In genomic region chr4:139310171-139310898, GRCm38 (mm10) we compare ENCODE assay signal across 7 mouse cellular contexts. TPM values are rescaled to one million over a fixed set of nuclear protein-coding genes. Genes with fewer than 3 reads are reported as not detected.
DNase-seq lines count a peak whose midpoint lies in the region; ATAC-seq lines count a peak whose summit lies in the region.

Gene Pqlc2 (minus strand): TSS chr4:139310708.
Gene Akr7a5 (plus strand): TSS chr4:139310744.

- H3K27ac ChIP-seq in intestine, embryonic 15.5 days: peak within 1 kb of the TSS; percentile 92
- peak within 1 kb of the TSS; percentile 93 for H3K27ac ChIP-seq in midbrain, embryonic 10.5 days (replicated peaks)

- H3K4me3 ChIP-seq in intestine, embryonic 15.5 days (replicated peaks): peak within 1 kb of the TSS; percentile 91
- H3K4me3 ChIP-seq in midbrain, embryonic 10.5 days: peak within 1 kb of the TSS; percentile 96

- peak within 1 kb of the TSS; percentile 97 for H3K9ac ChIP-seq in intestine, embryonic 15.5 days

- H3K27me3 ChIP-seq in intestine, embryonic 15.5 days (replicated peaks): no peaks in the 10 kb centered on the region
- H3K27me3 ChIP-seq in midbrain, embryonic 10.5 days (ENCODE audit: low read depth, poor library complexity, severe bottlenecking): peaks cover 30% of the 10 kb centered on the region

- peak within 1 kb of the TSS; percentile 88 for H3K4me2 ChIP-seq in intestine, embryonic 15.5 days (replicated peaks)

- H3K4me1 ChIP-seq in intestine, embryonic 15.5 days (replicated peaks): peaks cover 17% of the 10 kb centered on the region; the same call in 1 of the 2 replicates
- H3K4me1 ChIP-seq in midbrain, embryonic 10.5 days: peaks cover 32% of the 10 kb centered on the region

- intact Hi-C loops in gastrocnemius, postnatal 36 days (cut with DNase I): no loop called here
- intact Hi-C loops in left cerebral cortex, postnatal 25 days (cut with DNase I): loop anchor here (1.0 kb wide), 2 partner anchors 42 to 118 kb away; partner anchors contain the start of genes Capzb, Emc1, Mrto4 and Ubr4

- ATAC-seq in intestine, embryonic 15.5 days: peak; percentile 90

- H3K36me3 ChIP-seq in intestine, embryonic 15.5 days: 0 out of 2 replicates have a peak, but pooled peaks cover 2% of the 10 kb centered on the region
- H3K36me3 ChIP-seq in midbrain, embryonic 10.5 days: peaks cover 17% of the 10 kb centered on the region

- peak; percentile 99 for DNase-seq in adrenal gland, adult 2 months
- peak; percentile 94 for DNase-seq in embryo, embryonic 11.5 days (ENCODE audit: low read depth, low spot score)
- DNase-seq in gastrocnemius, postnatal 36 days: peak; percentile 97 to 100
- DNase-seq in left cerebral cortex, postnatal 25 days (ENCODE audit: low spot score in 2 of 2): peak; percentile 97 to 98
- DNase-seq in midbrain, embryonic 10.5 days (ENCODE audit: low spot score): peak; percentile 97
- DNase-seq in right cerebral cortex, postnatal 4 days: peak; percentile 99

- H3K9me3 ChIP-seq in intestine, embryonic 15.5 days: no peaks in the 10 kb centered on the region
- H3K9me3 ChIP-seq in midbrain, embryonic 10.5 days (replicated peaks): no peaks in the 10 kb centered on the region

- WGBS in intestine, embryonic 15.5 days: under 1% methylated on average over 63 of the region's 63 CpGs
- under 1% methylated on average over 63 of the region's 63 CpGs for WGBS in midbrain, embryonic 10.5 days

RNA-seq across cellular contexts. Expression of gene Pqlc2, which starts in this region (rescaled TPM):
- total RNA-seq in adrenal gland, adult 2 months (2021): 1 to 10 TPM; 9.2 to 9.5 TPM
- polyA plus RNA-seq in adrenal gland, adult 2 months (2012; rRNA removed): 28.2 and 30.1 TPM in 2 replicates
- total RNA-seq in gastrocnemius, postnatal 36 days (2021): 1 to 10 TPM; 5.4 to 5.7 TPM
- polyA plus RNA-seq in intestine, embryonic 15.5 days (2015; fragmentation: Nextera tagmentation; extraction: Ambion mirVana): 19.3 and 23.3 TPM in 2 replicates
- 10 to 100 TPM; 12.6 to 13.0 TPM for total RNA-seq in left cerebral cortex, postnatal 25 days (2021)
- 15.9 and 16.1 TPM in 2 replicates for polyA plus RNA-seq in midbrain, embryonic 10.5 days (2016; fragmentation: Nextera tagmentation; extraction: Ambion mirVana)

RNA-seq across cellular contexts. Expression of gene Akr7a5, which starts in this region (rescaled TPM):
- total RNA-seq in adrenal gland, adult 2 months (2021): 10 to 100 TPM; 59.7 to 61.3 TPM
- polyA plus RNA-seq in adrenal gland, adult 2 months (2012; rRNA removed): 131 and 157 TPM in 2 replicates
- total RNA-seq in gastrocnemius, postnatal 36 days (2021): 10 to 100 TPM; 32.8 to 33.3 TPM
- polyA plus RNA-seq in intestine, embryonic 15.5 days (2015; fragmentation: Nextera tagmentation; extraction: Ambion mirVana): 170 and 186 TPM in 2 replicates
- total RNA-seq in left cerebral cortex, postnatal 25 days (2021): 10 to 100 TPM; 24.4 to 30.1 TPM
- 99.7 and 103 TPM in 2 replicates for polyA plus RNA-seq in midbrain, embryonic 10.5 days (2016; fragmentation: Nextera tagmentation; extraction: Ambion mirVana)

Comparison
In these comparisons a context has a peak if more than half of its experiments do, and no peak if none do; other contexts are left out.
1. Peak in every context shown above with its lines: DNase-seq, ATAC-seq, H3K4me3 ChIP-seq and H3K27ac ChIP-seq.